Mouse (Mus musculus): ENCODE measurements around the gene Ctns.

Ctns gene

DNA sequence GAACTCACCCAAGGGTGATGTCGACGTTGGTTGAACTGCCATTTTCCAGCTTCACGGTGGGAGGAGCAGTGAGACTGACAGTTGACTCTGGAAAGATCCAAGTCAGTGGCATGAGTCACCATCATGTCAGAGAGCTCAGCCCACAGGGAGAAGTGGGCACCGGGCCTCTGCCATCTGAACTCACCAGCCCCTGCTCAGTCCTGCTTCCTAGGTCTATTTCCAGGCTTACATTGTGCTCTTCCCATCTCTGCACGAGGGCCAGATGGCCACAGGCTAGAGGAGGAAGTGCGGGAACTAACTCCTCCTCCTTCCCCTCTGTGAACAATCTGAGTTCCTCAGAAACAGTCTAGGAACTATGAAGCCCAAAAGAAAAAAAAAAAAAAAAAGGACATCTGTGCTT, 5.8 kb downstream of the Ctns start:
- no peak for DNase-seq

DNA sequence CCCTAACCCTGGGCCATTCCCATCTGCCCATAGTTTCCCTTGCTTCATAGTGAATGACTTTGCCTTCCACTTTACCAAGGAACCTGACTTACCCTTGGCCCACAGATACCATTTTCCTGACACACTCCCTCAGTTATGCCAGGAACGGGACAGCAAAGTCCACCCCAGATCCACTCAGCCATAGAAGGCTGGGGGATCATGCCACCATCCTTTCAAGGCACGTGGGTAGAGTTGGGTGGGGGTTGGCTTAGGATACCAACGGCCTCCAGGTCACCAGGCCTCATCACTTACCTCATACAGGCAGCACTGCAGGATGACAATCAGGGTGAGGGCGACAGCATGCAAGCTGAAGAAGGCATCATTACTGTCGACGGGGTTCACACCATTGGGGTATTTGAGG, 11.6 kb downstream of the Ctns start:
- DNase-seq = no peak

DNA sequence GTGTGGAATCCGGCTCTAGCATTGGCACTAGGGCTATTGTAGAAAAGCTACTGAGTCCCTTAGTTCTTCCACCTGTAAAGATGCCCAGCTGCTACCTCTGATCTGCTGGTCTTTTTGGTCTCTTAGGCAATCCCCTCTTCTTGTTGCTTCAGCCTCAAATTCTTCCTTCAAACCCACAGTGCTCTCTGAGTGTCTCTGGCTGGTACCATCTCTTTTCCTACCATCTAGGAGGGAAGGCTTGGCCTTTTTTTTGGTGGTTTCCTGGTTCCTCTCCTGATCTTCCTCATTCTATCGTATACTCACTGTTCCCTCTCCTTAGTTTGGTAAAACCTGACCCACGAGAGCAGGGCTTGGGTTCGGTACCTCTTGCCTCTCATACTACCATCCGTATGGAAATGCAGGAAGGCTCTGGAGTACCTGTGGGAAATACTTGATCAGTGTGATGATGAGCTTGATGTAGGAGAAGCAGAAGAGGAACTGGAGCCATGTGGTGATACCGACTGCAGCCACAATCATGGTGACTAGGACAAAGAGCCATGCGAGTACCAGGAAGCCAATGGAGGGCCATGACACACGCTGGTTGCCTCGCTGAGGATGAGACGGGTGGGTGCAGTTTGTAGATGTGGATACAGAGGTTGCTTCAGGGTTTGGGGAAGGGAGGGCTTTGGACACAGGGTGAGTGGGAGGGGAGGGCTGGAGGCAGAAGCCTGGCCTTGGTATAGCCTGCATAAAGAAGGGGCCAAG, 12.8 kb downstream of the Ctns start:
- DNase-seq = no peak

DNA sequence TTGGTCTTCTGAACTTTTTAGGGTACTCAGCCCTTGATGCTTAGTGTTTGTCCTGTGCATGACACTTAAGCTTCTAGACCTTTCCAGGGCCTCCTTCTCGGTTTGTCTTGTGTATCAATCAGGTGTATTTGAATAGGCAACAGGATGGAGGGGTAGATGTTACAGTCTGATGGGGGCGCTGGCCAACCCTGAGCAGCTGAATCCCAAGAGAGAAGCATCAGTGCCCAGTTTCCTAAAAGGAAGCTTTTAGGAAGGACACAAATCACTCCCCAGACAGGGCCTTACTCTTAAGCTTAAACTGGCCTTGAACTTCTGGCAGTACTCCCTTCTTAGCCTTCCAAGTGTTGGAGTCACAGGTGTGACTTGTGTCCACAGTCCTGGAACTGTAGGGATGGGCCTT, 20.9 kb downstream of the Ctns start:
- no peak for DNase-seq

DNA sequence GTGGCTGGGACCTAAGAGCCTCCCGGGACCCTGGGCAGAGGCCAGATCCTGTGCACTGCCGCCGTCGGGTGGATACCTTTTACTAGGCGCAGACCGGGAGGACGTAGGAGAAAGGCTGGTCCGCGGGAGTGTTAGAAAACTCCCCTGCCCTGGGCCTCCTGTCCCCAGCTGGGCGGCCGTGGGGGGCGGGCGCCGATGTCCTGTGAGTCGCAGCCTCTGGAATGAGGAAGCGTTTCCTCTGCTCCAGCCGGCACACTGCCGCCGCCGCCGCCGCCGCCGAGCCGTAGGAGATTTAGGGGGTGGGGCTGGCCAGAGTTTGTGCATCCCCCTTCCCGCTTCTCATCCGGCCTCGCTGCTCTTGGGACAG, 21.4 kb downstream of the Ctns start:
- DNase-seq = peak; percentile 87 to 91

DNA sequence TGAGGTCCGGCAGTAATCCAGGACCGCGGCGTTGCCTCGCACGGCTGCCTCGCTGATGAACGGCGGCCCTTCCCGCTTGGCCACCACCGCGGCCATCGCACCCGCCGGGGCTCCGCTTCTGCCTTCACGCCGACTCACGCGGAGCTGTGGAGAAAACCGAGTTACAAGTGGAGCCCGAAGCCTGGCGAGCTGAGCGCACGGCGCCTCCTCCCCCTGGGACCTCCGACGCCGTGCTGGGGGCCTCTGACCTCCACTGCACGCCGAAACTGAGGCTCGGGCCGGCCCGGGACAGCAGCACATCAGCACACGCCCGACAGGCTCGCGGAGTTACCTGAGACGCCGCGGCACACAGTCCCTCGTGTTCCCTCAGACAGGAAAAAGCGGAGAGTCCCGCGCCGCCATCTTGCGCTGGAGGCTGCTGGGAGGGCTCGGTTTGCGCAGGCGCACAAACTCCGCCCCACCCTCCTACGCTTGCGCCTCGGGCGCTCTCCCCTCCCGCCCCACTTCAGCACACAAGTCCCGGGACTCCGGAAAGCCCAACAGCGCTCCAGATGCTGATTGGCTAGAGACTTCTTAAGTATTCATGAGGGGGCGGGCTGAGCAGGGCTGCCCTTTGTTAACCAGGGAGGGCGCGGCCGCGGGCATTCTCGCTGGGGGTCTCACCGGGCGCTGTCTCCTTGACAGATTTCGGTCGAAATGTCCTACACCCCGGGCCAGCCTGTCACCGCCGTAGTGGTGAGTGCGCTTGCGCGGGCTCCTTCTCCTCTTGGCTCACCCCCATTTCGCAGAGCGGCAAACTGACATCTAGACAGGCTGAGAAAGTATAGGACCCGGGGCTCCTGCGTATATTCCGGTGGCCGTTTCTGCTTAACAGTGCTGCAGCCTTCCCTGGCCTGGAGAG, 22.0 kb downstream of the Ctns start, which contains the start of the genes Emc6 and Tax1bp3:
Gene Emc6, minus strand, starts transcription at position 430 of the 901 bp plus-strand sequence.
Gene Tax1bp3, plus strand, starts transcription at position 476 of the 901 bp plus-strand sequence.
- peak; percentile 96 to 98 for DNase-seq

DNA sequence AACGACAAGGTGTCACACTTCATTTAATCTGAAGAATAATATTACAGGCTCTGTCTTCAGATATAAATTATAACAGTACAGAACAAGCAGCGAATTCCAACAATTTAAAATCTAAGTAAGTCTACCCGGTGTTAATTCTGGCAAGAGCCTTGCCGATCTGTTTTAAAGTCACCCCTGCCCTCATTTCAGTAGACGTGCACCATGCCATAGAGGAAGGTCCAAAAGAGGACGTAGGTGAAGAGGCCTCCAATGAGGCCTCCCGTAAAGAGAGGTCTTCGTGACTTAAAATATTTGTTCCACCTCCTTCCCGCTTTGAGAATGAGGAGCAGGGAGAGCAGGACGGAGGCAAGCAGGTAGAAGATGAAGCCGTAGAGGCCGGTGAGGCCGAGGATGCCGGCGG, 22.7 kb downstream of the Ctns start:
- no peak for DNase-seq

DNA sequence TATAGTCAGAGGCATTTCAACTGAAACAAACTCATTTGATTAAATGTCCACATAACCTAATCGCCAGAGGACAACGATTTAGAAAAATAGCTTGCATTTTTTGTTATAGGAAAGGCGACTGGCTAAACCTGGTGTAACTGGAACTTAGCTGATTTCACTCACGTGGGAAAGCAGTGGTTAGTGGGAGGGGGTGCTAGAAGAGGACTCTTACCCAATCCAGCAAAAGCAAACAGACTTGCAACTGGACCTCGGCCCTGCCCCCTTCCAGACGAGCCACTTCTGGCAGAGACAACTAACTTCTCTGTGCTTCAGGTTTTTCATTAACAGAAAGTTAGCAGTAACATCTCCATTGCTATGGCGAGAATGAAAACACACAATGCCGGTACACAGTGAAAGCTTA, 23.2 kb downstream of the Ctns start:
- DNase-seq = peak; percentile 89 to 93

DNA sequence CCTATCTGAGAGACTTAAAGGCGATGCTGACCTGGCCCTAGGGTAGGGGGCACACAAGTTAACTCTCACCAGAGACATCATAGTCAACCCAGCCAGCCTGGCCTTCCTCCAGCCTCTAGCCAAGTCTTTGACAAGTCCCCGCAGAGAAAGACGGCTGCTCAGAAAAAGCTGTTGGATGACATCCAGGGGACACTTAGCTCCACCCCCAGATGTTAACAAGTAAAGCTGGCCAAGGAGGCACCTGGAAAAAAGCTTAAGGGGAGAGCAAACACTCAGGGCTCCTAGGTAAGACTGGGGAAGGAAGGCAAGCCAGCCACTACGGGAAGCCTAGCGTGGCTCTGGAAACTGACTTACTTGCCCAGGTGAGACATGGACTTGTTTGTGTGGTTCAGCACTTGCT, 26.7 kb downstream of the Ctns start:
- DNase-seq = peak; percentile 92 to 94

DNA sequence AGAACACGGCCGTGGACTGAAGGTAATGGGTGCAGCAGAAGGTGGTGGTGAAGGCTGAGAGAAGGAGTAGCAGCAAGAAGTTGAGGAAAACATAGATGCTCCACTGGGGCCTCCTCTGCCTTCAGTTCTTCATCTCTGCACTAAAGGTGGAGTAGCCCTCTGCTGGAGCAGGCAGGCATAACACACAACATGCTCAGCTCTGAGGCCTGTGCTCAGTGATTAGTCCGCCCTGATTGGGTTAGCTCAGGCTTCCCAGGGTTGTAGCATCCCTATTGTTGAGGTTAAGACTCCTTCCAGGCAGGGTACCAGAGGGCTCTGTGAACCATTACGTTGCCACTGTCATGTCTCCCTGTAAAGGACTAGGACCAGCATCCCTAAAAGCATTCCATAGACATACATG, 29.6 kb downstream of the Ctns start:
- DNase-seq = peak; percentile 42 to 62

DNA sequence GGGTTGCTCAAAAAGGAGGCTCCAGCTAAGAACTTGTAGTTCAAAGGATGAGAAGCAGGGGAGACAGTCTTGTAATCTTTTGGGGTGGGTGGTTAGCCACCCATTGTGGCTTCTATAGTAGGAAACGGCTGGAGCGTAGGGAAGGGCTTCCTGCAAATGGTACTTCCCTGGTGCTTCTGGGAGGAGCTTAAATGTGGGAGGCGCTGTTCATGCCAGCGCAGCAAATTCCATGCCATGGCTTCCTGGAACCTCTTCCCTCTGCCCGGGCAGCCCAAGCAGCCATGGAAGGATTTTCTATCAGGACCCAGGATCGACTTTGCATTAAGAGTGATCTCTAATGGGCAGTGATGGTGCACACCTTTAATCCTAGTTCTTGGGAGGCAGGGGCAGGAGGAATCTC, 30.3 kb downstream of the Ctns start:
- no peak for DNase-seq

DNA sequence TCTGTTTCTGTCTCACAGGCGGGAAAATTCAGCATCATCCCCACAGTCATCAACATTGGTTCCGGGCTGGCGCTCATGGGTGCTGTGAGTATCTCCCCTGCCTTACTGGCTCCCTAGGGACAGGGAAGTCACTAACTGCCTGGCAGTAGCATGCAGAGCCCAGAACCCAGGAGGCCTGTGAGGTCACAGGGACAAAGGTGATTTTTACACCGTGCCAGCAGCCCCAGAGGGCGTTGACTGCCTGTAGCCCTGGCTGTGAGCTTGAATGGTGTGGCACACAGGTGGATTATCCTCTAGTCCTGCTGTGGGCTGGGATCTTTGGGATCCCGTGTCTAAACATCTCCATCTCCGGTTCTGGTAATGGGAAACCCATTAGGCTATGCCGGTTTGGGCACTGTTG, 30.8 kb downstream of the Ctns start:
- DNase-seq = no peak

DNA sequence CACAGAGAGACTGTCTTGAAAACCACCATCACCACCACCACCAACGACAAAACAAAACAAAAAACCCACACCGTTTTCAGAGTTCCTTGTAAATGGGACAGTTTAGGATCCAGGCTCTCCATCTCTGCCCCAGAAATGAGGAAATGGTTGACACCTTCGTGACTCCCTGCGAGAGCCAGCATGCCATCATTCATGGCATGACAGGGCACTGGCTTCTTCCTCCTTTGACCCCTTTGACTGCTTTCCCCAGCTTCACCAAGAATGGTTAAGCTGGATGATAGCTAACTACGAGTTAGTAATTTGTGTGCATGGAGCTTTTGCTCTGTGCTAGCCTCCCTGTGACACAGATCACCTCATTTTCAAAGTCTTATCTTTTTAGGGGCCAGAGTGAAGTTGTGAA, 36.6 kb downstream of the Ctns start:
- DNase-seq = no peak

DNA sequence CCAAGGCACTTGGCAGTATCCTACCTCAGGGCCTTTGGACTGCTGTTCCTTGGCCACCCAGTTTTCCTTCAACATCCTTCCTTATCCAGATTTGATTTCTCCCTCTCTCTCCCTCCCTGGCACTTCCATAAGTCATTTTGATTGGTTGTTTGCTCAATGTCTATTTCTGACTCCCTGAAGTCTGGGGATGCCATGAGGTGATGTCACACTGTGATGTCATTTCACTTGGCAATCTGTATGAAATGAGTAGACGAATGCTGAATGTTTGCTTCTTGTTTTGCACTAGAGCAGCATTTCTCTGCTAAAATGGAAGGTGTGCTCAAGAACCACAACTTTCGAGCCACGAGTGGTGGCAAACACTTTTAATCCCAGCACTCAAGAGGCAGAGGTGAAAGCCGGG, 37.2 kb downstream of the Ctns start:
- no peak for DNase-seq

DNA sequence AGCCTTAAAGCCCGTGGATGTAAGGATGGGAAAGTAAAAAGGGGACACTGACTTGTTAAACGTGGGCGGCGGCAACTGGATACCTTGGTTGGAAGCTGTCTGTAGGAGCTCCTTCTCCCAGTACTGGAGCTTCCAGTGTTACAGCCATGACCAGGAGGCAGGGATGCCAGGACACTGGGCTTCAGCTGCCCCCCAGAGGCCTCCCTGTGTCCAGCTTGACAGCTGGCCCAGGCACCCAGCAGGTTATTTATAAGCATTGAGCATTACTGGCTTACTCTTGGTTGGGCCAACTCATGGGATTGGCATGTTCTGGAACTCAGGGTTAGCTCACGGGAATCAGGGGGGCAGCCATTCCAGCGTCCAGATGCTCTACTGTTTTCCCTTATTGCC, 38.0 kb downstream of the Ctns start:
- DNase-seq = peak; percentile 62 to 70

DNA sequence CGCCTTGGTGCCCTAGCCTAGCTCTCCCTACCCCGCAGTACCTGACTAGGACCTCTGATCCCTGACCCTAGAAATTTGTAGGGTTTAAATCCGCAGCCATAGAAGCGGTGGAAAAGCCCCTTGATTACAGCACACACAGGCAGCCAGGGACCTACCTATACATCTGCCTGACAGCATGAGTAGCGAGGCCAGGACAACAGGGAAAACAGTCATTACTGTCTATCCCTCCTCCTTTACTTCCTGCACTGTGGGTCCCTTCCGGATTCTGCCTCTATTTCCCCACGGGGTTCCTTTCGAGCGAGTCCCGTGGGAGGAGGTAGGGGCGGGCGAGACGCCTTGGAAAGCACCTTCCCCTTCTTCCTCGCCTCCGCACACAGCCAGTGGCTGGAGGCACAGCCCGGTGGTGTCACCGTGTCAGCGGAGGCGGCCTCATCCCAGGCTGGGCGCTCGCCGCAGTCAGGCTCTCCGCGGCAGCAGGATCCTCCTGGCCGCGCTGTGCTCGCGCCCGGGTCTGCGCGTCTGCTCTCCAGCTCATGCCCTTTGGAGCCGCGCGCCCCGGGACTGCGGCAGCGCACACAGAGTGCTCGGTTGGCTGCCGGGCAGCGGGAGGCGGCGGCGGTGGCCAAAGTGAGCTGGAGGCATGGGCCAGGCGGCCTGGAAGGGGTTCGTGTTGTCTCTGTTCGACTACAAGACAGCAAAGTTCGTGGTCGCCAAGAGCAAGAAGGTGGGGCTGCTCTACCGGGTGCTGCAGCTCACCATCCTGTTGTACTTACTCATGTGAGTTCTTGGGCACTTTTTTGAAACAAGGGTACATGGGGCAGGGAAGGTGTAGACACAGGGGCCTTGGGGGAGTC, 38.7 kb downstream of the Ctns start, which contains the start of gene P2rx5:
Gene P2rx5, plus strand, starts transcription at position 465 of the 854 bp plus-strand sequence.
- peak; percentile 40 to 43 for DNase-seq

DNA sequence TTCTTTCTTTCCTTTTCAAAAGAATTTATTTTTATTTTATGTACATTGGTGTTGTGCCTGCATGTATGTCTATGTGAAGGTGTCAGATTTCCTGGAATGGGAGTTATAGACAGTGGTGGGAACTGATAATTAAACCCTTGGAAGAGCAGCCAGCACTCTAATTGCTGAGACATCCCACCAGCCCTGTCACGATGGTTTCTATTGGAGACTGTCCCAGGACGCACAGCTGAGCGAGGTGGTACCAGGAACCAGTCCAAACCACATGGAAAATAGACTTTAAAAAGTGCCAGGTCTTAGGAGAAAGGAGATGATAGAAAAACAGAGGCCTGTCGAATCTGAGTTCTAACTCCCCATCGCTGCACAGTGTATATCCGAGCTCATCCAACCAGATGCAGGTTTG, 43.8 kb downstream of the Ctns start:
- DNase-seq = no peak

DNA sequence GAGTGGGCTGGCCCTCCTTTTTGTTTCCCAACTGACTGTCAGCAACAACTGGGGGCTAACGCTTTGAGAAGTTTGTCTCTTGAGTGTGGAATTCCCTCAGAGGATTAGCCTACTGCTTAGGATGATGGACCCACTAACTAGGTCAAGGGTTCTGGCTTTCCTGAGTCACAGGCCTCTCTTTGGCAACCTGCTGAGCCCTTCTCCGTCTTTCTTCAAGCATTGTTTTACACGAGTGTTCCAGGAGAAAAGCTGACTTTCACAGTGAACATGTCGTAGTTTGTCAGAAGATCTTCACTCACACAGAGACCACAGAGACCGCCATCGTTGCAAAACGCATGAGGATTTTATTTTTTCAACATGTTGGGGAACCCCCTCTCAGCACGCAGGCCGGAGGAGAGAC, 50.6 kb downstream of the Ctns start:
- peak in 1 of 2 experiments; percentile 32 for DNase-seq

DNA sequence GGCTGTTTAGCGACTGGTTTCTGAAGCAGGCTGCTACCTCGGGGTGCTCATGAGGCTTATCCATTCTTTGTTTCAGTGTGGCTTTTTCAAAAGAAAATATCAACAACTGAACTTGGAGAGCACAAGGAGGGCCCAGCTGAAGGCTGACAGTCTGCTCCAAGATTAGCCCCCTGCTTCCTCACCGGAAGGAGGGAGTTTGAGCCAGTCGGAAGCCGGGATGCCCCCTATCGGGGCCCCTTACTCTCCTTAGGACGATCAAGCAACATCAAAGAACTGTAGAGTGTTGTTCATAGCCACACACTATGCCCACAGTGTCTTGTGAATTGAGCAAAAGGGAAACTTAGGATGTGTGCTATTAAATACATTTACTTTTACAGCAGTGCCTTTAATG, 51.9 kb downstream of the Ctns start:
- DNase-seq = no peak

DNA sequence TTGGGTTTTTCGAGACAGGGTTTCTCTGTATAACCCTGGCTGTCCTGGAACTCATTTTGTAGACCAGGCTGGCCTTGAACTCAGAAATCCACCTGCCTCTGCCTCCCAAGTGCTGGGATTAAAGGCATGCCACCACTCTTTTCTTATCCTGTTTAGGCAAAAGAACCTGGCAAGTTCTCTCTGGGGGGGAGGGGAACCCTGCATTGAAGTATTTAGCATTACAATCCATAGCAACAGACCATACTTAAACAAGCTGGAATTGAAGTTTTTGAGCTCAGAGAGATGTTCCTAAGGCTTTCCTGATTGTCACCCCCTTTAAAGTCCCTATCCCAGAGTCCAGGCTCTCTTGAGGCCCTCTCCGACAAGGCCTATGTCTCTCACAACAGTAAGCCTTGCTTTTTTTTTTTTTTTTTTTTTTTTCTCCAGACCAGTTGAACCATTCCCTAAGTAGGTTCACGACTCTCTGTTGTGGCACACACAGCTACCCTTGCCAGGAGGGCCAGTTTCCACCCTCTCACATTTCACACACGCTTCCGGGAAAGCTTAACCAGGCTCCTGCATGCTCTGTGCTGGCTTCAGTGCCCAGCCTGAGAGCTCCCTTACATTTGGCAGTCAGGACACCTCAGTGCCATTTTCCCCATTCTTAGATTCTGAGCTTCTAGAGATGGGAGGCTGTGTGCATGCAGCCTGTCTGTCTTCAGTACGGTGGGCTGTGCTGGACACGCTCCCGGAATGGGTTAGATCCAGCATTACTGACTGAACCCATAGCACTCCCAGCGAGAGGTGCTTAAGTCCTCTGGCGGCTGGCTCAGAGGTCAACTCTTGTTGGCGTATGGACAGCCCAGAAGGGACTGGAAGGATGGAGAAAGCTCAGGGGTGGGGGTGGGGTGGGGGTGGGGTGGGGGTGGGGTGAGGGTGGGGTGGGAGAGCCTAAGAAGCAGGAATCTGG, 52.5 kb downstream of the Ctns start:
- peak; percentile 30 to 46 for DNase-seq

DNA sequence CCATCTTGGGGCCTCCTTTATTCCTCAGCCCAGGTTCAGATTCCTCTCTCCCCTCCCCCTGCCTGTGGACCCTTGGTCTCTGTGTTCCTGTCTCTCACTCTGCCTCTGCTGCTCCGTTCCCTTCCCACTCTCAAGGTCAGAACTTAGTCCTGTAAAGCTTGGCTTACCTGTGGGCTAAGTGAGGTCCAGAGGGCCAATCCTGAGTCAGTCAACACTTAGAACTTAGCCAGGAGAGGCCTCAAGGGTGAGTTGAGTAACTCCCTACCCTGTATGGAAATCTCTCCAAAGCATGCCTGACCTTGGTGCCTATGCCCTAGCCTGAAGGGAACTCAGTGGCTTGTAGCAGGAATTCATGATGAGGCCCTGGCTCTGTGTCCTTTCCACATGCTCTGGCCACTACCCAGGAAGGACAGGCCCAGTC, 54.6 kb downstream of the Ctns start:
- peak; percentile 73 to 82 for DNase-seq
